Mouse (Mus musculus) kidney, postnatal 0 days (tissue): ENCODE results near the gene Atp13a1. TPM values are rescaled to one million over a fixed set of nuclear protein-coding genes. Genes with fewer than 3 reads are reported as not detected.

Source experiments
- ATAC-seq: fragments of 200-750 bp; cut with Nextera tagmentation; replicated peaks from 2 replicates; pipeline ENCODE4 v1.8.0; 2017; ENCODE audit warnings: low read depth, moderate number of reproducible peaks, moderate TSS enrichment, moderate library complexity; ENCODE audit not compliant: low FRiP score
- DNase-seq: peaks from one replicate; pipeline ENCODE4 v3.0.0-alpha.2; 2016; ENCODE audit warnings: low spot score
- H3K27ac ChIP-seq: fragments of 300-500 bp; sonication (generic); 2 replicates; pipeline ENCODE4 v1.5.1; 2014; ENCODE audit warnings: mild to moderate bottlenecking
- H3K27me3 ChIP-seq: fragments of 300-500 bp; sonication (generic); 2 replicates; pipeline ENCODE4 v1.6.1; 2014; ENCODE audit warnings: low read length, mixed read lengths; ENCODE audit not compliant: insufficient read depth
- H3K36me3 ChIP-seq: fragments of 300-500 bp; sonication (generic); 2 replicates; pipeline ENCODE4 v1.6.1; 2014; ENCODE audit warnings: low read length, mixed read lengths; ENCODE audit not compliant: insufficient read depth
- H3K4me1 ChIP-seq: fragments of 300-500 bp; sonication (generic); replicated peaks from 2 replicates; pipeline ENCODE4 v1.6.1; 2014; ENCODE audit warnings: antibody characterized with exemption, low read length, mixed read lengths; ENCODE audit not compliant: insufficient read depth
- H3K4me2 ChIP-seq: fragments of 300-500 bp; sonication (generic); 2 replicates; pipeline ENCODE4 v1.6.1; 2014; ENCODE audit warnings: mild to moderate bottlenecking, low read length, moderate library complexity, mixed read lengths
- H3K4me3 ChIP-seq: fragments of 300-500 bp; sonication (generic); replicated peaks from 2 replicates; pipeline ENCODE4 v1.5.1; 2014; ENCODE audit warnings: low read depth, low read length
- H3K9ac ChIP-seq: fragments of 300-500 bp; sonication (generic); 2 replicates; pipeline ENCODE4 v1.6.1; 2014; ENCODE audit warnings: low read depth, low read length
- H3K9me3 ChIP-seq: fragments of 300-500 bp; sonication (generic); replicated peaks from 2 replicates; pipeline ENCODE4 v1.6.1; 2016; ENCODE audit warnings: low read length, inconsistent platforms, mixed read lengths
- CTCF ChIP-seq: IDR thresholded peaks from 2 replicates; pipeline ENCODE4 v1.5.1; 2016; ENCODE audit warnings: antibody characterized with exemption, low read depth, mild to moderate bottlenecking, moderate library complexity
- WGBS: fragments of 180-500 bp; shearing (Covaris S2); extraction: QIAGEN DNeasy Blood & Tissue Kit; methylation state at CpG from one replicate; pipeline ENCODE4 v1.1.7; 2014; 5-methylcytosine and 5-hydroxymethylcytosine counted together
- polyA plus RNA-seq: library from polyadenylated mRNA; unstranded; fragments of >200 nt; fragmentation: Nextera tagmentation; extraction: Ambion mirVana; gene quantifications from 2 replicates; pipeline ENCODE4 v1.2.1, GENCODE M21; 2015

Atp13a1 gene
- polyA plus RNA-seq, 1 experiment from 2014 or later, result 34.1 TPM

DNA sequence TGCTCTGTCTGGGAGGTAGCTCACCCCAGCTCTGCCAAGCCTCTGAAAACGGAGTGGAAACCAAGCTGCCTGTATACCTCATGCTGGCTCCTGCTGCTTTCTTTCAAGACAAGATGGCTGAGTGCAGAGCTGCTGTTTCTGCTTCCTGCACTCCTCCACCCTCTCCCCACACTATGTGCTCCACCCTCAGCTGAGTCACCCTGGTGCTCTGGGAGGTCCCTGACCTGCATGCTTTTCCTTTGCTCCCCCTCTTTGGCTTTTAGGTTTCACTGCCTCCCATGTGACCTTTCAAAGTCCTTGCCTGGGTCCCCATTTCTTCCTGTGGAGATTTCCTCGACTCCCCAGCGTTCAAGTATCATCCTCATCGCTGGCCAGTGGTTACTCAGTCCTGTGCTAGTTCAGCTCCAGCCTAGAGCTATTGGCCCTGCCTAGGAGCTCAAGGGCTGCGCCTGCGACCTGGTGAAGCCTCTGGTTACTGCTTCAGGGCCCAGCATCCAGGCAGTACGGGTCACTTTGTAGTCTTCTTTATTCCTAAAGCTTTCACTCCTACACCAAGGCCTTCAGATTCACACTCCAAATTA lies 60.1 kb downstream of the Atp13a1 start:
- ATAC-seq (no peak), DNase-seq (no peak)
- no peaks in the 10 kb centered on the region for H3K4me1 ChIP-seq
- no peaks in the 10 kb centered on the region for H3K9me3 ChIP-seq
- no peak overlapping the region for H3K4me3 ChIP-seq
- H3K9ac ChIP-seq, result no peak overlapping the region
- no peak for TF ChIP-seq CTCF
- H3K27ac ChIP-seq, result no peak overlapping the region
- no peak overlapping the region for H3K4me2 ChIP-seq
- WGBS, result 73% methylated on average over 7 of the region's 7 CpGs
- H3K27me3 ChIP-seq, result no peaks in the 10 kb centered on the region
- no peaks in the 10 kb centered on the region for H3K36me3 ChIP-seq

DNA sequence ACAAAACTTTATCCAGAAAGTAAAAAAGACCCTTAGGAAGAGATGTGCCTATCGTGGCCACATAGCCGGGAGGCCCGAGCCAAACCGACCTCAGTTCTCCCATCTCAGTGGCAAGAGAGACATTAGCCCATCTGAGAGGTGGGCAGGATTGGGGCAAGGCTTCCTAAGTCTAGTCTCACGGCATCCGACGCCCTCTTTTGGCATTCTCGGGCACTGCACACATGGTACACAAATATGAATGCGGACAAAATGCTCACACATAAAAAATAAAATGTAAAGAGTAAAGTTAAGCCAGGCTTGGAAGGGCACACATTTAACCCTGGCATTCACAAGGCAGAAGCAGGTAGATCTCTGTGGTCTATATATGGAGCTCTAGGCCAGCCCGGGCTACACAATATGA lies 62.9 kb downstream of the Atp13a1 start:
- Histone ChIP-seq H3K27ac (no peak overlapping the region), H3K4me2 (no peak overlapping the region), H3K36me3 (no peaks in the 10 kb centered on the region), H3K27me3 (no peaks in the 10 kb centered on the region), H3K9ac (no peak overlapping the region), H3K9me3 (no peaks in the 10 kb centered on the region), H3K4me1 (no peaks in the 10 kb centered on the region), H3K4me3 (no peak overlapping the region)
- no peak for ATAC-seq
- DNase-seq, result no peak
- TF ChIP-seq CTCF, result no peak
- 93% methylated on average over 10 of the region's 10 CpGs for WGBS

Other genes with a start within 250 kb of the Atp13a1 start
- 18.1 and 19.4 TPM in 2 replicates for gene Zfp868, start 165.6 kb upstream of the Atp13a1 start, polyA plus RNA-seq
- gene Zfp964, start 136.7 kb upstream of the Atp13a1 start, polyA plus RNA-seq, result 1.4 and 1.5 TPM in 2 replicates
- gene Zfp869, start 80.4 kb upstream of the Atp13a1 start, polyA plus RNA-seq, result 21.6 and 24.5 TPM in 2 replicates
- 5.3 TPM in 2 replicates for gene Zfp963, start 41.2 kb upstream of the Atp13a1 start, polyA plus RNA-seq
- 0.30 and 1.1 TPM in 2 replicates for gene Gm20422, start 16.3 kb upstream of the Atp13a1 start, polyA plus RNA-seq
- 14.7 and 17.4 TPM in 2 replicates for gene Zfp866, start within 50 bp of the Atp13a1 start, polyA plus RNA-seq
- 5.7 and 7.0 TPM in 2 replicates for gene Gmip, start 17.5 kb downstream of the Atp13a1 start, polyA plus RNA-seq
- 0.58 and 0.94 TPM in 2 replicates for gene Lpar2, start 31.3 kb downstream of the Atp13a1 start, polyA plus RNA-seq
- gene Pbx4, start 41.3 kb downstream of the Atp13a1 start, polyA plus RNA-seq, result 7.7 and 8.3 TPM in 2 replicates
- 0.69 and 0.75 TPM in 2 replicates for gene Cilp2, start 96.5 kb downstream of the Atp13a1 start, polyA plus RNA-seq
- gene Tssk6, start 111.0 kb downstream of the Atp13a1 start, polyA plus RNA-seq, result 3.8 and 4.0 TPM in 2 replicates
- 288 and 310 TPM in 2 replicates for gene Ndufa13, start 111.4 kb downstream of the Atp13a1 start, polyA plus RNA-seq
- 4.8 and 5.2 TPM in 2 replicates for gene Yjefn3, start 111.5 kb downstream of the Atp13a1 start, polyA plus RNA-seq
- gene Gatad2a, start 205.2 kb downstream of the Atp13a1 start, polyA plus RNA-seq, result 41.7 and 49.5 TPM in 2 replicates